Mouse (Mus musculus): Measurements from ENCODE around the gene Ppp1r37.

The Ppp1r37 gene

GRCm38 (mm10) chr7:19506969-19507611 lies 55.8 kb downstream of the Ppp1r37 start:
- in situ Hi-C loops (cut with MboI; ENCODE audit: low sequenced_read_pairs) = no loop called here

- in situ Hi-C loops (cut with MboI; ENCODE audit: low sequenced_read_pairs) = no loop called here
These were observed 56.5 kb downstream of the Ppp1r37 start for GRCm38 (mm10) chr7:19506326-19506725.

GRCm38 (mm10) chr7:19503481-19504068 lies 59.3 kb downstream of the Ppp1r37 start:
- in situ Hi-C loops (cut with MboI; ENCODE audit: low sequenced_read_pairs) = no loop called here

GRCm38 (mm10) chr7:19501658-19502057 lies 61.2 kb downstream of the Ppp1r37 start:
- in situ Hi-C loops (cut with MboI; ENCODE audit: low sequenced_read_pairs) = no loop called here

- in situ Hi-C loops (cut with MboI; ENCODE audit: low sequenced_read_pairs) = no loop called here
These were observed 62.2 kb downstream of the Ppp1r37 start for GRCm38 (mm10) chr7:19500420-19501363.

- in situ Hi-C loops (cut with MboI; ENCODE audit: low sequenced_read_pairs) = no loop called here
These were observed 64.5 kb downstream of the Ppp1r37 start for GRCm38 (mm10) chr7:19498326-19498725.

GRCm38 (mm10) chr7:19496214-19496555 lies 66.7 kb downstream of the Ppp1r37 start:
- in situ Hi-C loops (cut with MboI; ENCODE audit: low sequenced_read_pairs) = no loop called here

GRCm38 (mm10) chr7:19495521-19496213 lies 67.2 kb downstream of the Ppp1r37 start:
- in situ Hi-C loops (cut with MboI; ENCODE audit: low sequenced_read_pairs) = no loop called here

GRCm38 (mm10) chr7:19494751-19495474 lies 68.0 kb downstream of the Ppp1r37 start:
- in situ Hi-C loops (cut with MboI; ENCODE audit: low sequenced_read_pairs) = no loop called here

- in situ Hi-C loops (cut with MboI; ENCODE audit: low sequenced_read_pairs) = no loop called here
These were observed 71.1 kb downstream of the Ppp1r37 start for GRCm38 (mm10) chr7:19491731-19492130.

GRCm38 (mm10) chr7:19489525-19489924 lies 73.4 kb downstream of the Ppp1r37 start:
- in situ Hi-C loops (cut with MboI; ENCODE audit: low sequenced_read_pairs) = no loop called here

GRCm38 (mm10) chr7:19486549-19486948 lies 76.3 kb downstream of the Ppp1r37 start:
- in situ Hi-C loops (cut with MboI; ENCODE audit: low sequenced_read_pairs) = no loop called here

GRCm38 (mm10) chr7:19485488-19485887 lies 77.4 kb downstream of the Ppp1r37 start:
- in situ Hi-C loops (cut with MboI; ENCODE audit: low sequenced_read_pairs) = no loop called here

- in situ Hi-C loops (cut with MboI; ENCODE audit: low sequenced_read_pairs) = no loop called here
These were observed 79.6 kb downstream of the Ppp1r37 start for GRCm38 (mm10) chr7:19483281-19483680.

Measured in CH12F3 (cell line).